Comparison of ENCODE assay signal across 16 mouse cellular contexts in genomic region chr10:103715080-103715725, GRCm38 (mm10).
DNase-seq lines count a peak whose midpoint lies in the region.
"Had no signal": no experiment of that assay in that cellular context is flagged by ENCODE, and none has a peak within 500 bp of the region (broad histone marks: within the 10 kb centered on the region; RNA-seq: fewer than 3 reads in every experiment).

No protein-coding gene starts in this region.

- DNase-seq in layer of hippocampus, adult 9-11 months, result peak; percentile 4
- no peak for DNase-seq in layer of hippocampus, adult 8-10 months (ENCODE audit: low spot score in 2 of 2)
- DNase-seq in right cerebral cortex, adult 18-20 months, result peak; percentile 18
- no peak for DNase-seq in right cerebral cortex, postnatal 14 days
- DNase-seq in telencephalon, adult 2 months (ENCODE audit: low read depth, low spot score), result peak; percentile 42
- no peak for DNase-seq in kidney, postnatal 4 days
- DNase-seq: adrenal gland, adult 2 months; adrenal gland, postnatal 14 days; cerebellum, adult 11-12 months; cerebellum, adult 8-10 months; cerebellum, postnatal 10 days; cerebellum, postnatal 36 days; embryo, embryonic 11 days; gastrocnemius, postnatal 10 days; gastrocnemius, postnatal 36 days; heart, adult 2 months had no signal

Comparison
In these comparisons a context has a peak if more than half of its experiments do, and no peak if none do; other contexts are left out.
1. DNase-seq: peak in layer of hippocampus, adult 9-11 months (single experiment), right cerebral cortex, adult 18-20 months (single experiment) and telencephalon, adult 2 months (single experiment); none in layer of hippocampus, adult 8-10 months (0 of 2), right cerebral cortex, postnatal 14 days (single experiment) and kidney, postnatal 4 days (0 of 2).